Mouse (Mus musculus) lung, postnatal 4 days (tissue): ENCODE results near the gene Sf3a2.
A peak's percentile ranks its signal among the peaks of the same experiment; 100 is the strongest.

Experiments used
- DNase-seq, 2 experiments: peaks; one replicate each; pipeline ENCODE4 v3.0.0; 2021

Sf3a2 gene

GRCm38 (mm10) chr10:80798150-80799006 is at the start of gene Sf3a2, which contains the start of gene Plekhj1:
Gene Sf3a2 (plus strand): TSS chr10:80798198.
Gene Plekhj1 (minus strand): TSS chr10:80798626.
- peak; percentile 95 to 97 for DNase-seq

GRCm38 (mm10) chr10:80748609-80749008 is 49.4 kb upstream of the Sf3a2 start:
- peak; percentile 51 to 76 for DNase-seq

- peak; percentile 82 to 87 for DNase-seq
These were observed 46.7 kb upstream of the Sf3a2 start for GRCm38 (mm10) chr10:80751188-80751832.

GRCm38 (mm10) chr10:80752079-80752625 is 45.8 kb upstream of the Sf3a2 start:
- peak; percentile 86 for DNase-seq

- peak; percentile 99 for DNase-seq
These were observed 43.3 kb upstream of the Sf3a2 start, which contains the start of gene Dot1l for GRCm38 (mm10) chr10:80754594-80755290. Gene Dot1l (plus strand): TSS chr10:80755206.

GRCm38 (mm10) chr10:80755291-80756015 is 42.5 kb upstream of the Sf3a2 start:
- DNase-seq = no peak

GRCm38 (mm10) chr10:80756099-80756498 is 41.9 kb upstream of the Sf3a2 start:
- no peak for DNase-seq

- no peak for DNase-seq
These were observed 41.5 kb upstream of the Sf3a2 start for GRCm38 (mm10) chr10:80756509-80756908.

GRCm38 (mm10) chr10:80756967-80757366 is 41.0 kb upstream of the Sf3a2 start:
- no peak for DNase-seq

- DNase-seq = peak; percentile 85
These were observed 40.3 kb upstream of the Sf3a2 start for GRCm38 (mm10) chr10:80757717-80758116.

GRCm38 (mm10) chr10:80758651-80759050 is 39.3 kb upstream of the Sf3a2 start:
- DNase-seq = no peak

- DNase-seq = no peak
These were observed 37.1 kb upstream of the Sf3a2 start for GRCm38 (mm10) chr10:80760596-80761524.

- no peak for DNase-seq
These were observed 36.2 kb upstream of the Sf3a2 start for GRCm38 (mm10) chr10:80761821-80762220.

- DNase-seq = no peak
These were observed 34.5 kb upstream of the Sf3a2 start for GRCm38 (mm10) chr10:80763502-80763901.

GRCm38 (mm10) chr10:80765746-80766145 is 32.3 kb upstream of the Sf3a2 start:
- DNase-seq = no peak

- peak; percentile 27 to 61 for DNase-seq
These were observed 31.7 kb upstream of the Sf3a2 start for GRCm38 (mm10) chr10:80766161-80766815.

GRCm38 (mm10) chr10:80768365-80768764 is 29.6 kb upstream of the Sf3a2 start:
- no peak for DNase-seq

GRCm38 (mm10) chr10:80773816-80774215 is 24.2 kb upstream of the Sf3a2 start:
- DNase-seq = no peak

GRCm38 (mm10) chr10:80774549-80774948 is 23.4 kb upstream of the Sf3a2 start:
- DNase-seq = peak; percentile 63 to 81

- DNase-seq = no peak
These were observed 23.0 kb upstream of the Sf3a2 start for GRCm38 (mm10) chr10:80774981-80775380.

GRCm38 (mm10) chr10:80775731-80776130 is 22.3 kb upstream of the Sf3a2 start:
- DNase-seq = no peak
